ENCODE assay signal across 19 mouse cellular contexts in the genomic region with DNA sequence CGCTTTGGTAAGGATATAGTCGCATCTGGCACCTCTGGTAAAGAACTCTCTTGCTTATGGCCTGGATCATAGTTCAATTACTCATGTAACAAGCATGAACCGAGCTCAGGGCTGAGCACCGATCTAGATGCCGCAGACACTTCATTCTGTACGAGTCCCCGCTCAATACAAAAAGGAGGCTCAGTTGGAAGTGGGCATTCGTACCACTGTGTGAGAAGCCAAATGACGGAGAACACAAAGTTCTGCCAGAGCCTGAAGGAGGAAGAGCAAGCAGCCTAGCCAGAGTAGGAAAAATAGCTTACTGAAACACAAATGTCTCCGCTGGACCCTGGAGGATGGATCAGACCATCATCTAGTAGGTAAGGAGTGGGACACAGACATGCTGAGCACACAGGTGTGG.
"Had no signal": no experiment of that assay in that cellular context is flagged by ENCODE, and none has a peak within 500 bp of the region (broad histone marks: within the 10 kb centered on the region; RNA-seq: fewer than 3 reads in every experiment).

No protein-coding gene starts in this region.

- H3K27ac ChIP-seq: liver, embryonic 15.5 days; lung, embryonic 15.5 days; stomach, postnatal 0 days had no signal

- H3K4me3 ChIP-seq: left cerebral cortex, adult 2 months; liver, embryonic 15.5 days; lung, embryonic 15.5 days had no signal

- H3K9me3 ChIP-seq: liver, embryonic 15.5 days; lung, embryonic 15.5 days had no signal

- DNase-seq: kidney, postnatal 14 days; kidney, postnatal 4 days; layer of hippocampus, adult 9-11 months; lung, adult 18-20 months; lung, postnatal 10 days; lung, postnatal 36 days; midbrain, embryonic 14.5 days; right cerebral cortex, adult 18-20 months; right cerebral cortex, postnatal 14 days; right cerebral cortex, postnatal 4 days; thymus, adult 2 months; thymus, postnatal 14 days; thymus, postnatal 4 days had no signal

- H3K4me2 ChIP-seq: liver, embryonic 11.5 days; liver, embryonic 15.5 days; lung, embryonic 15.5 days; midbrain, embryonic 11.5 days had no signal

- H3K9ac ChIP-seq: liver, embryonic 15.5 days; lung, embryonic 15.5 days had no signal

- H3K36me3 ChIP-seq: liver, embryonic 15.5 days; lung, embryonic 15.5 days had no signal

- H3K27me3 ChIP-seq: liver, embryonic 15.5 days; lung, embryonic 15.5 days had no signal
